Mouse (Mus musculus) neural tube, embryonic 13.5 days (tissue): ENCODE data around the gene Vezt. TPM values are rescaled to one million over a fixed set of nuclear protein-coding genes. Genes with fewer than 3 reads are reported as not detected.

Experiments
- ATAC-seq: fragments of 200-750 bp; cut with Nextera tagmentation; 2 replicates; pipeline ENCODE4 v1.8.0; 2017; ENCODE audit warnings: low read depth, mild to moderate bottlenecking, moderate TSS enrichment, moderate library complexity
- H3K27ac ChIP-seq: fragments of 300-500 bp; sonication (generic); replicated peaks from 2 replicates; pipeline ENCODE4 v1.5.1; 2015; ENCODE audit warnings: moderate library complexity, mild to moderate bottlenecking, inconsistent platforms
- H3K27me3 ChIP-seq: fragments of 300-500 bp; sonication (generic); 2 replicates; pipeline ENCODE4 v1.6.1; 2015; ENCODE audit warnings: mild to moderate bottlenecking, inconsistent platforms
- H3K36me3 ChIP-seq: fragments of 300-500 bp; sonication (generic); 2 replicates; pipeline ENCODE4 v1.6.1; 2015; ENCODE audit warnings: mild to moderate bottlenecking, inconsistent platforms
- H3K4me1 ChIP-seq: fragments of 300-500 bp; sonication (generic); replicated peaks from 2 replicates; pipeline ENCODE4 v1.6.1; 2015; ENCODE audit warnings: inconsistent platforms
- H3K4me2 ChIP-seq: fragments of 300-500 bp; sonication (generic); 2 replicates; pipeline ENCODE4 v1.6.1; 2015; ENCODE audit warnings: inconsistent platforms, mild to moderate bottlenecking, moderate library complexity
- H3K4me3 ChIP-seq: fragments of 300-500 bp; sonication (generic); 2 replicates; pipeline ENCODE4 v1.5.1; 2015; ENCODE audit warnings: mild to moderate bottlenecking, inconsistent platforms
- H3K9ac ChIP-seq: fragments of 300-500 bp; sonication (generic); 2 replicates; pipeline ENCODE4 v1.6.1; 2015; ENCODE audit warnings: moderate library complexity, mild to moderate bottlenecking, inconsistent platforms
- H3K9me3 ChIP-seq: fragments of 300-500 bp; sonication (generic); 2 replicates; pipeline ENCODE4 v1.6.1; 2016; ENCODE audit warnings: inconsistent platforms
- WGBS: fragments of 180-500 bp; shearing (Covaris S2); methylation state at CpG from one replicate; pipeline ENCODE4 v1.1.7; 2015; 5-methylcytosine and 5-hydroxymethylcytosine counted together
- polyA plus RNA-seq: library from polyadenylated mRNA; unstranded; fragments of >200 nt; fragmentation: Nextera tagmentation; extraction: Ambion mirVana; gene quantifications from 2 replicates; pipeline ENCODE4 v1.2.1, GENCODE M21; 2015

The Vezt gene
- polyA plus RNA-seq, 1 experiment from 2014 or later, result 49.9 TPM

- Histone ChIP-seq H3K4me2 (peak overlapping the region; percentile 63), H3K4me3 (peak overlapping the region; percentile 80), H3K9me3 (no peaks in the 10 kb centered on the region), H3K36me3 (peaks cover 2% of the 10 kb centered on the region), H3K27me3 (no peaks in the 10 kb centered on the region), H3K4me1 (peaks cover 45% of the 10 kb centered on the region), H3K27ac (peak overlapping the region; percentile 85), H3K9ac (peak overlapping the region; percentile 93)
- WGBS, result 1% methylated on average over 30 of the region's 30 CpGs
- peak; percentile 86 for ATAC-seq
Observed at GRCm38 (mm10) chr10:94034876-94035657, 550 bp downstream of the Vezt start.

GRCm38 (mm10) chr10:94031164-94031563 is 4.5 kb downstream of the Vezt start:
- 95% methylated on average over 6 of the region's 6 CpGs for WGBS
- no peak for ATAC-seq
- Histone ChIP-seq H3K4me3 (no peak overlapping the region), H3K4me1 (peaks cover 33% of the 10 kb centered on the region), H3K27ac (no peak overlapping the region), H3K9me3 (no peaks in the 10 kb centered on the region), H3K9ac (no peak overlapping the region), H3K36me3 (peaks cover 22% of the 10 kb centered on the region), H3K4me2 (no peak overlapping the region), H3K27me3 (no peaks in the 10 kb centered on the region)

GRCm38 (mm10) chr10:94028493-94028892 is 7.1 kb downstream of the Vezt start:
- H3K4me1 ChIP-seq, result peaks cover 18% of the 10 kb centered on the region
- no peaks in the 10 kb centered on the region for H3K27me3 ChIP-seq
- no peak overlapping the region for H3K4me3 ChIP-seq
- WGBS, result 84% methylated on average over 6 of the region's 6 CpGs
- H3K4me2 ChIP-seq, result no peak overlapping the region
- no peak overlapping the region for H3K27ac ChIP-seq
- H3K9me3 ChIP-seq, result no peaks in the 10 kb centered on the region
- no peak overlapping the region for H3K9ac ChIP-seq
- peaks cover 38% of the 10 kb centered on the region for H3K36me3 ChIP-seq
- no peak for ATAC-seq

GRCm38 (mm10) chr10:94025079-94025478 is 10.5 kb downstream of the Vezt start:
- Histone ChIP-seq H3K4me3 (no peak overlapping the region), H3K4me2 (no peak overlapping the region), H3K4me1 (no peaks in the 10 kb centered on the region; the same call in 1 of the 2 replicates), H3K27me3 (no peaks in the 10 kb centered on the region), H3K27ac (no peak overlapping the region), H3K9me3 (no peaks in the 10 kb centered on the region), H3K9ac (no peak overlapping the region), H3K36me3 (peaks cover 40% of the 10 kb centered on the region)
- whole genome bisulfite sequencing, result 93% methylated on average over 8 of the region's 8 CpGs
- peak; percentile 72; the same call in 1 of the 2 replicates for ATAC-seq

GRCm38 (mm10) chr10:94021059-94021458 is 14.6 kb downstream of the Vezt start:
- 92% methylated on average over 4 of the region's 4 CpGs for WGBS
- no peaks in the 10 kb centered on the region for H3K9me3 ChIP-seq
- H3K27me3 ChIP-seq, result no peaks in the 10 kb centered on the region
- H3K9ac ChIP-seq, result no peak overlapping the region
- no peaks in the 10 kb centered on the region; the same call in 1 of the 2 replicates for H3K4me1 ChIP-seq
- no peak for ATAC-seq
- H3K4me3 ChIP-seq, result no peak overlapping the region
- H3K27ac ChIP-seq, result no peak overlapping the region
- H3K4me2 ChIP-seq, result no peak overlapping the region
- peaks cover 20% of the 10 kb centered on the region for H3K36me3 ChIP-seq

- Histone ChIP-seq H3K4me2 (no peak overlapping the region), H3K4me1 (no peaks in the 10 kb centered on the region; the same call in 1 of the 2 replicates), H3K27ac (no peak overlapping the region), H3K4me3 (no peak overlapping the region), H3K36me3 (peaks cover 18% of the 10 kb centered on the region), H3K27me3 (no peaks in the 10 kb centered on the region), H3K9me3 (no peaks in the 10 kb centered on the region), H3K9ac (no peak overlapping the region)
- no peak for ATAC-seq
- WGBS, result 83% methylated on average over 5 of the region's 5 CpGs
Observed at GRCm38 (mm10) chr10:94020587-94020986, 15.0 kb downstream of the Vezt start.

GRCm38 (mm10) chr10:94017455-94017854 is 18.2 kb downstream of the Vezt start:
- no peak for ATAC-seq
- Histone ChIP-seq H3K36me3 (0 out of 2 replicates have a peak, but pooled peaks cover under 1% of the 10 kb centered on the region), H3K9me3 (no peaks in the 10 kb centered on the region), H3K9ac (no peak overlapping the region), H3K4me2 (no peak overlapping the region), H3K27ac (no peak overlapping the region), H3K4me1 (peaks cover 6% of the 10 kb centered on the region), H3K4me3 (no peak overlapping the region), H3K27me3 (no peaks in the 10 kb centered on the region)
- 89% methylated on average over 8 of the region's 8 CpGs for WGBS

DNA sequence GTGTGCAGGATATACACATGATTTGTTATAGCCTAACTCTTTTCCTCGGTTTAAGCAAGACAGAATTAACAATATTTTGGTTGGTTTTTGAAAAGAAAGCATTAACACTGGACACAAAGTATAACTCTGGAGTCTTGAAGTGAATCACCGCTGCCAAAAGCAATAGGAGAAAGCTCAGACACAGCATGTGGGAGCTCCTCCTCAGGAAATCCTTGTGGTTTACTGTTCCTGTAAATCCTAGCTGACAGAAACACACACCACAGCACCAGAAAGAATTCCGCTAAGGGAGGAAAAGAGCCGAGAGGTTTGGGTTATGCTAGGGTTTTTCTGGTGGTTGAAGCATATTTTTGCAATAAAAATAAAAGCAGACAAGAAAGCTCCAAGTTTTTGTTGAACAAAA is 21.4 kb downstream of the Vezt start:
- WGBS, result 54% methylated on average over 4 of the region's 4 CpGs
- H3K27ac ChIP-seq, result no peak overlapping the region
- H3K4me1 ChIP-seq, result peaks cover 13% of the 10 kb centered on the region; the same call in 1 of the 2 replicates
- no peak overlapping the region for H3K9ac ChIP-seq
- no peak for ATAC-seq
- no peaks in the 10 kb centered on the region for H3K27me3 ChIP-seq
- no peaks in the 10 kb centered on the region for H3K9me3 ChIP-seq
- H3K4me2 ChIP-seq, result no peak overlapping the region
- H3K4me3 ChIP-seq, result no peak overlapping the region
- H3K36me3 ChIP-seq, result no peaks in the 10 kb centered on the region

GRCm38 (mm10) chr10:94013196-94013595 is 22.4 kb downstream of the Vezt start:
- Histone ChIP-seq H3K9me3 (no peaks in the 10 kb centered on the region), H3K27me3 (no peaks in the 10 kb centered on the region), H3K4me3 (no peak overlapping the region), H3K9ac (no peak overlapping the region), H3K36me3 (no peaks in the 10 kb centered on the region), H3K4me2 (no peak overlapping the region), H3K27ac (no peak overlapping the region), H3K4me1 (peaks cover 13% of the 10 kb centered on the region; the same call in 1 of the 2 replicates)
- no peak for ATAC-seq
- WGBS, result 58% methylated on average over 3 of the region's 3 CpGs

DNA sequence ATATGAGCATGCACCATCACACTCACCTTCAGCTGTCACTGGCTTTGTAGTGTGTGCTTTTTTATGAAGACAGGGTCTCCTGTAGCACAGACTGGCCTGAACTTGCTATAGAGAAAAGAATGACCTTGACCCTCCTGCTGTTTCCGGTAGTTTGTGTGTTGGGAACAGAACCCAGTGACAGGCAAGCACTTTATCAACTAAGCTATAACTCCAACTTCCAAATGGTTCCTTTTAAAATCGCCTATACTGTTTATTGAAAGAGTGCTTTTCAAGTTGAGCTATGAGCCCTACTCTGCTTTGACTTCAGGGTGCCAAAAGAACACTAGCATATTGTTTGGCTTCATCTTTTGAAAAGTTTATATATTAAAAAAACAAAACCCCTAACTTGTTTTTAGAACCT is 24.6 kb downstream of the Vezt start:
- no peak overlapping the region for H3K4me3 ChIP-seq
- peaks cover 9% of the 10 kb centered on the region for H3K36me3 ChIP-seq
- no peak overlapping the region for H3K4me2 ChIP-seq
- WGBS, result 27% methylated on average over 2 of the region's 2 CpGs
- H3K9me3 ChIP-seq, result no peaks in the 10 kb centered on the region
- no peak overlapping the region for H3K27ac ChIP-seq
- no peak for ATAC-seq
- no peaks in the 10 kb centered on the region for H3K27me3 ChIP-seq
- H3K4me1 ChIP-seq, result peaks cover 13% of the 10 kb centered on the region; the same call in 1 of the 2 replicates
- H3K9ac ChIP-seq, result no peak overlapping the region

DNA sequence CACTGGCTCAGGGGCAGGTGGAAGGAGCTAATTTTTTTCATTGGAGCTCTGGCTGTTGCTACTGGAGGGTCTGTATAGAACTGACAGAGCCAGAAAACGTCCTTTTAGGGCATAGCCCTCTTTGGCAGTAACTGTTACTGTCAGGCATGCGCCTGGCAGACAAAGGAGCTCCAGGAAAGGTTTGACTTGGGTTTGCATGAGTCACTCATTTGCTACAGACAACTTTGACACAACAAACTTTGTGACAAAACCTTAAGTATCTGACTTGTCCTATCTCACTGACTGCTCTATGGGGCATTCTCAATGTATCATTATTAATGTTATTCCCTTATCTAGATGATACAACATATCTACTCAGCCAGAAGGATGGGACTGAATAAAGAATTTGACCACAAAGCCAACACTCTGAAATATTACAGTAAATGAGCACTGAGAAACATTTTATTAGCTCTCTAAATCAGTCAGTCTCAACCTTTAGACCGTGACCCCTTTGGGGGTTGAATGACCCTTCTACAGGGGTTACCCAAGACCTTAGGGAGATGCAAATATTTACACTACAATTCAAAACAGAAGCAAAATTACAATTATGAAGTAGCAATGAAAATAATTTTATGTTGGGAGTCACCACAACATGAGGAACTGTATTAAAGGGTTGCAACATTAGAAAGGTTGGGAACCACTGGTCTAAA is 25.5 kb downstream of the Vezt start:
- H3K9me3 ChIP-seq, result no peaks in the 10 kb centered on the region
- 81% methylated on average over 3 of the region's 3 CpGs for WGBS
- no peak overlapping the region for H3K27ac ChIP-seq
- H3K27me3 ChIP-seq, result no peaks in the 10 kb centered on the region
- H3K9ac ChIP-seq, result no peak overlapping the region
- no peak for ATAC-seq
- H3K4me3 ChIP-seq, result no peak overlapping the region
- H3K36me3 ChIP-seq, result peaks cover 18% of the 10 kb centered on the region
- H3K4me2 ChIP-seq, result no peak overlapping the region
- peaks cover 11% of the 10 kb centered on the region; the same call in 1 of the 2 replicates for H3K4me1 ChIP-seq

DNA sequence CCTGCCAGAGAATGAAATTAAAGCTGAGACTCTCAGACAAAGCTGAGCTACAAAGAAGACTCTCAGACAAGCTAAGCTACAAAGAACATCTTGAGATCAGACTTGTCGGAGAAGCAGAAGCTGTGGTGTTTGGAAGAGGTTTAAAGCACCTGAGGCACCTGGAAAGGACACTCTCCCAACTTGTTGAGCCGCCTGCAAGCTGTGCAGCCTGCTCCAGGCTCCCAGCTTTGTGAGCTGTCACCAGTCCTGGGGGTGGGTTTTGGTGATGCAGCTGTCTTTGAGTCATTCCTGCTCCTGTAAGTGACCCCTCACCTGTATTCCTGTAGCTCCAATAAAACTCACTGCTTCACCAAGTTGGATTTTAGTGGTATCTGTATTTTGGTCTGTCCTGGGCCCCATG is 27.3 kb downstream of the Vezt start:
- Histone ChIP-seq H3K4me1 (peaks cover 7% of the 10 kb centered on the region; the same call in 1 of the 2 replicates), H3K4me2 (no peak overlapping the region), H3K9ac (no peak overlapping the region), H3K27me3 (no peaks in the 10 kb centered on the region), H3K36me3 (peaks cover 33% of the 10 kb centered on the region), H3K27ac (no peak overlapping the region), H3K9me3 (no peaks in the 10 kb centered on the region), H3K4me3 (no peak overlapping the region)
- no peak for ATAC-seq
- 94% methylated on average over 2 of the region's 2 CpGs for WGBS
